Comparison of ENCODE assay signal across 9 mouse cellular contexts in the genomic region with DNA sequence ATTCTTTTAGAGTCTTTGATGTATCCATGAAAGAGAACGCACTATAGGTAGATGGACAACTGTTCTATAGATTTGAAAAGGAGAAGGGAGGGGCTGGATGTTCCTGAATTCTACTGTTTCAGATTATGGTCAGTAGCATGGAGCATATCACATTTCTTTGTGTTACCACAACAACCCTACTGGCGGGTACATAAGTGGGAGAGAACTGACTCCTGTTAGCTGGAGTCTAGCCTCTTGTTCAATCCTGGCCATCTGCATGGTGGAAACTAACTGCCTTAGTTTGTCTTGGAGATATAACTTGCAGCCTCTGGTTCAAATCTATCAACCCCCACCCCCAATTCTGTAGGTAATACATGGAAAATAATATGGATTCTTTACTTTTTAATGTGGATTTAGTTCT. TPM values are rescaled to one million over a fixed set of nuclear protein-coding genes. Genes with fewer than 3 reads are reported as not detected.
A peak's percentile ranks its signal among the peaks of the same experiment; 100 is the strongest.
DNase-seq lines count a peak whose midpoint lies in the region; ATAC-seq and TF ChIP-seq lines count a peak whose summit lies in the region.
"Had no signal": no experiment of that assay in that cellular context is flagged by ENCODE, and none has a peak within 500 bp of the region (broad histone marks: within the 10 kb centered on the region; RNA-seq: fewer than 3 reads in every experiment).

No protein-coding gene starts in this region.

- TF ChIP-seq CTCF in forebrain, postnatal 0 days (IDR thresholded peaks at IDR 0.05; ENCODE audit: low read depth), result no peak

- peak overlapping the region; percentile 45 for H3K4me3 ChIP-seq in lung, embryonic 15.5 days
- H3K4me3 ChIP-seq in forebrain, postnatal 0 days (ENCODE audit: low read depth, low read length), result peak overlapping the region; percentile 45; the same call in 1 of the 2 replicates
- H3K4me3 ChIP-seq in liver, embryonic 11.5 days (ENCODE audit: low read depth, low read length), result peak overlapping the region; percentile 60; the same call in 1 of the 2 replicates
- peak overlapping the region; percentile 50; the same call in 1 of the 2 replicates for H3K4me3 ChIP-seq in stomach, embryonic 15.5 days (replicated peaks)

- no peaks in the 10 kb centered on the region for H3K9me3 ChIP-seq in lung, embryonic 15.5 days
- no peaks in the 10 kb centered on the region for H3K9me3 ChIP-seq in forebrain, postnatal 0 days (ENCODE audit: low read length)
- no peaks in the 10 kb centered on the region for H3K9me3 ChIP-seq in liver, embryonic 11.5 days (ENCODE audit: control insufficient read depth, low read length)
- no peaks in the 10 kb centered on the region for H3K9me3 ChIP-seq in stomach, embryonic 15.5 days

- WGBS in lung, embryonic 15.5 days, result 71% methylated on average over 2 of the region's 2 CpGs
- WGBS in forebrain, postnatal 0 days, result 37% methylated on average over 2 of the region's 2 CpGs
- WGBS in liver, embryonic 11.5 days, result 74% methylated on average over 2 of the region's 2 CpGs
- 68% methylated on average over 2 of the region's 2 CpGs for WGBS in stomach, embryonic 15.5 days

- no peak for DNase-seq in lung, postnatal 25 days (ENCODE audit: low spot score)
- DNase-seq in forebrain, postnatal 0 days, result no peak
- DNase-seq in liver, embryonic 11.5 days (ENCODE audit: low spot score), result no peak
- DNase-seq in cerebellum, postnatal 14 days, result no peak
- DNase-seq in urinary bladder, postnatal 10 days (ENCODE audit: low spot score), result no peak

- no peak overlapping the region for H3K9ac ChIP-seq in lung, embryonic 15.5 days
- H3K9ac ChIP-seq in forebrain, postnatal 0 days, result no peak overlapping the region
- no peak overlapping the region for H3K9ac ChIP-seq in liver, embryonic 11.5 days (ENCODE audit: low read depth, low read length)
- H3K9ac ChIP-seq in stomach, embryonic 15.5 days, result no peak overlapping the region

- no peaks in the 10 kb centered on the region for H3K36me3 ChIP-seq in lung, embryonic 15.5 days
- H3K36me3 ChIP-seq in forebrain, postnatal 0 days (ENCODE audit: insufficient read depth), result no peaks in the 10 kb centered on the region
- H3K36me3 ChIP-seq in liver, embryonic 11.5 days (ENCODE audit: control insufficient read depth, insufficient read depth, low read length), result no peaks in the 10 kb centered on the region
- H3K36me3 ChIP-seq in stomach, embryonic 15.5 days, result no peaks in the 10 kb centered on the region

- H3K4me2 ChIP-seq in lung, embryonic 15.5 days, result peak overlapping the region; percentile 69
- peak overlapping the region; percentile 67 for H3K4me2 ChIP-seq in forebrain, postnatal 0 days (ENCODE audit: low read depth)
- H3K4me2 ChIP-seq in liver, embryonic 11.5 days, result peak overlapping the region; percentile 89; the same call in 1 of the 2 replicates
- peak overlapping the region; percentile 53 for H3K4me2 ChIP-seq in stomach, embryonic 15.5 days

- no peaks in the 10 kb centered on the region for H3K27me3 ChIP-seq in lung, embryonic 15.5 days
- no peaks in the 10 kb centered on the region; the same call in 1 of the 2 replicates for H3K27me3 ChIP-seq in forebrain, postnatal 0 days (ENCODE audit: insufficient read depth, low read length)
- peaks cover 51% of the 10 kb centered on the region for H3K27me3 ChIP-seq in liver, embryonic 11.5 days (replicated peaks; ENCODE audit: control insufficient read depth, insufficient read depth, low read length)
- H3K27me3 ChIP-seq in stomach, embryonic 15.5 days (replicated peaks), result no peaks in the 10 kb centered on the region

- H3K4me1 ChIP-seq in lung, embryonic 15.5 days, result peaks cover 26% of the 10 kb centered on the region
- 0 out of 2 replicates have a peak, but pooled peaks cover 10% of the 10 kb centered on the region for H3K4me1 ChIP-seq in forebrain, postnatal 0 days (ENCODE audit: insufficient read depth)
- peaks cover 10% of the 10 kb centered on the region for H3K4me1 ChIP-seq in liver, embryonic 11.5 days (replicated peaks; ENCODE audit: control insufficient read depth, insufficient read depth, low read length)
- H3K4me1 ChIP-seq in stomach, embryonic 15.5 days, result peaks cover 13% of the 10 kb centered on the region; the same call in 1 of the 2 replicates

- ATAC-seq in lung, embryonic 15.5 days (ENCODE audit: borderline replicate concordance, extremely low read depth, low FRiP score, low TSS enrichment), result no peak
- no peak for ATAC-seq in forebrain, postnatal 0 days
- ATAC-seq in liver, embryonic 11.5 days (replicated peaks; ENCODE audit: low FRiP score), result no peak
- ATAC-seq in stomach, embryonic 15.5 days (ENCODE audit: insufficient read depth, low FRiP score, low read depth), result no peak
- ATAC-seq in monocyte, adult 5-6 weeks (replicated peaks; ENCODE audit: insufficient number of reproducible peaks, low FRiP score, low TSS enrichment, poor library complexity, severe bottlenecking), result no peak

- peak overlapping the region; percentile 96 for H3K27ac ChIP-seq in lung, embryonic 15.5 days
- no peak overlapping the region for H3K27ac ChIP-seq in forebrain, postnatal 0 days (ENCODE audit: low read depth, low read length)
- peak overlapping the region; percentile 21; the same call in 1 of the 2 replicates for H3K27ac ChIP-seq in liver, embryonic 11.5 days (ENCODE audit: low read depth, low read length)
- H3K27ac ChIP-seq in stomach, embryonic 15.5 days, result peak overlapping the region; percentile 97

RNA-seq across cellular contexts. Expression of a gene that starts 1.3 kb away (rescaled TPM):
- 44.8 and 50.2 TPM in 2 replicates for polyA plus RNA-seq in lung, embryonic 15.5 days (2015; fragmentation: Nextera tagmentation; extraction: Ambion mirVana)
- 44.1 and 51.2 TPM in 2 replicates for total RNA-seq in forebrain, postnatal 0 days (2014; rRNA removed)
- 38.2 and 57.5 TPM in 2 replicates for polyA plus RNA-seq in forebrain, postnatal 0 days (2015; fragmentation: Nextera tagmentation; extraction: Ambion mirVana)
- polyA plus RNA-seq in liver, embryonic 11.5 days (2014; fragmentation: Nextera tagmentation; extraction: Ambion mirVana), result 8.7 and 11.3 TPM in 2 replicates
- 45.5 and 50.8 TPM in 2 replicates for polyA plus RNA-seq in stomach, embryonic 15.5 days (2015; fragmentation: Nextera tagmentation; extraction: Ambion mirVana)
- 0.67 to 2.1 TPM (median 0.75 TPM) in 3 replicates for total RNA-seq in monocyte, adult 5-6 weeks (2017)

RNA-seq across cellular contexts. Expression of a gene that starts 4.1 kb away (rescaled TPM):
- 0.44 and 0.99 TPM in 2 replicates for polyA plus RNA-seq in lung, embryonic 15.5 days (2015; fragmentation: Nextera tagmentation; extraction: Ambion mirVana)
- 12.9 and 15.2 TPM in 2 replicates for total RNA-seq in forebrain, postnatal 0 days (2014; rRNA removed)
- polyA plus RNA-seq in forebrain, postnatal 0 days (2015; fragmentation: Nextera tagmentation; extraction: Ambion mirVana), result 19.3 and 20.7 TPM in 2 replicates
- 0.60 and 0.68 TPM in 2 replicates for polyA plus RNA-seq in liver, embryonic 11.5 days (2014; fragmentation: Nextera tagmentation; extraction: Ambion mirVana)
- 2.9 and 3.7 TPM in 2 replicates for polyA plus RNA-seq in stomach, embryonic 15.5 days (2015; fragmentation: Nextera tagmentation; extraction: Ambion mirVana)
- total RNA-seq in monocyte, adult 5-6 weeks (2017), result not detected in 3 replicates
- polyA plus RNA-seq: large intestine, adult 2 months had no signal
